Mouse (Mus musculus) kidney, postnatal 0 days (tissue): ENCODE data around the gene Npb. TPM values are rescaled to one million over a fixed set of nuclear protein-coding genes. Genes with fewer than 3 reads are reported as not detected.
A peak's percentile ranks its signal among the peaks of the same experiment; 100 is the strongest.

Experiments used
- ATAC-seq: fragments of 200-750 bp; cut with Nextera tagmentation; replicated peaks from 2 replicates; pipeline ENCODE4 v1.8.0; 2017; ENCODE audit warnings: low read depth, moderate number of reproducible peaks, moderate TSS enrichment, moderate library complexity; ENCODE audit not compliant: low FRiP score
- DNase-seq: peaks from one replicate; pipeline ENCODE4 v3.0.0-alpha.2; 2016; ENCODE audit warnings: low spot score
- H3K27ac ChIP-seq: fragments of 300-500 bp; sonication (generic); 2 replicates; pipeline ENCODE4 v1.5.1; 2014; ENCODE audit warnings: mild to moderate bottlenecking
- H3K27me3 ChIP-seq: fragments of 300-500 bp; sonication (generic); 2 replicates; pipeline ENCODE4 v1.6.1; 2014; ENCODE audit warnings: low read length, mixed read lengths; ENCODE audit not compliant: insufficient read depth
- H3K36me3 ChIP-seq: fragments of 300-500 bp; sonication (generic); 2 replicates; pipeline ENCODE4 v1.6.1; 2014; ENCODE audit warnings: low read length, mixed read lengths; ENCODE audit not compliant: insufficient read depth
- H3K4me1 ChIP-seq: fragments of 300-500 bp; sonication (generic); replicated peaks from 2 replicates; pipeline ENCODE4 v1.6.1; 2014; ENCODE audit warnings: antibody characterized with exemption, low read length, mixed read lengths; ENCODE audit not compliant: insufficient read depth
- H3K4me2 ChIP-seq: fragments of 300-500 bp; sonication (generic); 2 replicates; pipeline ENCODE4 v1.6.1; 2014; ENCODE audit warnings: mild to moderate bottlenecking, low read length, moderate library complexity, mixed read lengths
- H3K4me3 ChIP-seq: fragments of 300-500 bp; sonication (generic); replicated peaks from 2 replicates; pipeline ENCODE4 v1.5.1; 2014; ENCODE audit warnings: low read depth, low read length
- H3K9ac ChIP-seq: fragments of 300-500 bp; sonication (generic); 2 replicates; pipeline ENCODE4 v1.6.1; 2014; ENCODE audit warnings: low read depth, low read length
- H3K9me3 ChIP-seq: fragments of 300-500 bp; sonication (generic); replicated peaks from 2 replicates; pipeline ENCODE4 v1.6.1; 2016; ENCODE audit warnings: low read length, inconsistent platforms, mixed read lengths
- CTCF ChIP-seq: IDR thresholded peaks from 2 replicates; pipeline ENCODE4 v1.5.1; 2016; ENCODE audit warnings: antibody characterized with exemption, low read depth, mild to moderate bottlenecking, moderate library complexity
- WGBS: fragments of 180-500 bp; shearing (Covaris S2); extraction: QIAGEN DNeasy Blood & Tissue Kit; methylation state at CpG from one replicate; pipeline ENCODE4 v1.1.7; 2014; 5-methylcytosine and 5-hydroxymethylcytosine counted together
- polyA plus RNA-seq: library from polyadenylated mRNA; unstranded; fragments of >200 nt; fragmentation: Nextera tagmentation; extraction: Ambion mirVana; gene quantifications from 2 replicates; pipeline ENCODE4 v1.2.1, GENCODE M21; 2015

Npb gene
- polyA plus RNA-seq, 1 experiment from 2014 or later, result 51.4 TPM

GRCm38 (mm10) chr11:120613481-120613972, 5.2 kb downstream of the Npb start:
- H3K4me3 ChIP-seq, result no peak overlapping the region
- ATAC-seq (no peak), DNase-seq (no peak)
- no peaks in the 10 kb centered on the region for H3K9me3 ChIP-seq
- no peaks in the 10 kb centered on the region for H3K27me3 ChIP-seq
- H3K4me1 ChIP-seq, result peaks cover 11% of the 10 kb centered on the region
- peaks cover 26% of the 10 kb centered on the region for H3K36me3 ChIP-seq
- no peak for TF ChIP-seq CTCF
- 92% methylated on average over 10 of the region's 10 CpGs for WGBS
- H3K4me2 ChIP-seq, result no peak overlapping the region
- H3K27ac ChIP-seq, result no peak overlapping the region
- H3K9ac ChIP-seq, result no peak overlapping the region

GRCm38 (mm10) chr11:120613976-120614375, 5.7 kb downstream of the Npb start:
- Histone ChIP-seq H3K4me3 (no peak overlapping the region), H3K27ac (no peak overlapping the region), H3K9me3 (no peaks in the 10 kb centered on the region), H3K9ac (no peak overlapping the region), H3K36me3 (peaks cover 26% of the 10 kb centered on the region), H3K4me2 (no peak overlapping the region), H3K27me3 (no peaks in the 10 kb centered on the region), H3K4me1 (peaks cover 7% of the 10 kb centered on the region)
- ATAC-seq, result no peak
- DNase-seq, result no peak
- no peak for TF ChIP-seq CTCF
- 83% methylated on average over 8 of the region's 8 CpGs for WGBS

- H3K9me3 ChIP-seq, result no peaks in the 10 kb centered on the region
- H3K27ac ChIP-seq, result no peak overlapping the region
- H3K4me1 ChIP-seq, result peaks cover 6% of the 10 kb centered on the region; the same call in 1 of the 2 replicates
- H3K4me3 ChIP-seq, result no peak overlapping the region
- ATAC-seq (no peak), DNase-seq (no peak)
- peaks cover 32% of the 10 kb centered on the region for H3K36me3 ChIP-seq
- 93% methylated on average over 6 of the region's 6 CpGs for WGBS
- H3K9ac ChIP-seq, result no peak overlapping the region
- no peak overlapping the region for H3K4me2 ChIP-seq
- TF ChIP-seq CTCF, result no peak
- no peaks in the 10 kb centered on the region for H3K27me3 ChIP-seq
Measured at GRCm38 (mm10) chr11:120615167-120615566, 6.9 kb downstream of the Npb start.

- H3K4me2 ChIP-seq, result no peak overlapping the region
- ATAC-seq, result no peak
- no peak overlapping the region for H3K27ac ChIP-seq
- no peak overlapping the region for H3K9ac ChIP-seq
- no peak for TF ChIP-seq CTCF
- WGBS, result 91% methylated on average over 11 of the region's 11 CpGs
- DNase-seq, result no peak
- peaks cover 34% of the 10 kb centered on the region for H3K36me3 ChIP-seq
- peaks cover 6% of the 10 kb centered on the region; the same call in 1 of the 2 replicates for H3K4me1 ChIP-seq
- H3K4me3 ChIP-seq, result no peak overlapping the region
- H3K9me3 ChIP-seq, result no peaks in the 10 kb centered on the region
- no peaks in the 10 kb centered on the region for H3K27me3 ChIP-seq
Measured at GRCm38 (mm10) chr11:120615606-120616203, 7.4 kb downstream of the Npb start.

GRCm38 (mm10) chr11:120616617-120617294, 8.5 kb downstream of the Npb start:
- Histone ChIP-seq H3K36me3 (peaks cover 30% of the 10 kb centered on the region), H3K27me3 (no peaks in the 10 kb centered on the region)
- no peak; the same call in 1 of the 2 replicates for ATAC-seq

GRCm38 (mm10) chr11:120617519-120618112, 9.3 kb downstream of the Npb start, which contains the start of gene Pcyt2:
Gene Pcyt2 (minus strand): TSS chr11:120617936.
- peak; percentile 90 for DNase-seq
- Histone ChIP-seq H3K36me3 (peaks cover 25% of the 10 kb centered on the region), H3K9me3 (no peaks in the 10 kb centered on the region), H3K4me1 (peaks cover 6% of the 10 kb centered on the region; the same call in 1 of the 2 replicates), H3K27me3 (no peaks in the 10 kb centered on the region), H3K4me3 (peak within 1 kb of the TSS; percentile 74), H3K4me2 (peak within 1 kb of the TSS; percentile 62), H3K27ac (peak within 1 kb of the TSS; percentile 82), H3K9ac (peak within 1 kb of the TSS; percentile 72)
- ATAC-seq, result peak; percentile 92
- TF ChIP-seq CTCF, result no peak
- WGBS, result under 1% methylated on average over 56 of the region's 56 CpGs

More at GRCm38 (mm10) chr11:120616617-120617294, 8.5 kb downstream of the Npb start:
- H3K9me3 ChIP-seq, result no peaks in the 10 kb centered on the region
- TF ChIP-seq CTCF, result no peak
- peaks cover 6% of the 10 kb centered on the region; the same call in 1 of the 2 replicates for H3K4me1 ChIP-seq
- H3K4me3 ChIP-seq, result peak overlapping the region; percentile 74
- peak overlapping the region; percentile 62 for H3K4me2 ChIP-seq
- WGBS, result 43% methylated on average over 4 of the region's 4 CpGs
- peak; percentile 20 for DNase-seq
- H3K9ac ChIP-seq, result peak overlapping the region; percentile 72
- peak overlapping the region; percentile 82 for H3K27ac ChIP-seq
